Comparison of ENCODE assay signal across 13 mouse cellular contexts in the genomic region with DNA sequence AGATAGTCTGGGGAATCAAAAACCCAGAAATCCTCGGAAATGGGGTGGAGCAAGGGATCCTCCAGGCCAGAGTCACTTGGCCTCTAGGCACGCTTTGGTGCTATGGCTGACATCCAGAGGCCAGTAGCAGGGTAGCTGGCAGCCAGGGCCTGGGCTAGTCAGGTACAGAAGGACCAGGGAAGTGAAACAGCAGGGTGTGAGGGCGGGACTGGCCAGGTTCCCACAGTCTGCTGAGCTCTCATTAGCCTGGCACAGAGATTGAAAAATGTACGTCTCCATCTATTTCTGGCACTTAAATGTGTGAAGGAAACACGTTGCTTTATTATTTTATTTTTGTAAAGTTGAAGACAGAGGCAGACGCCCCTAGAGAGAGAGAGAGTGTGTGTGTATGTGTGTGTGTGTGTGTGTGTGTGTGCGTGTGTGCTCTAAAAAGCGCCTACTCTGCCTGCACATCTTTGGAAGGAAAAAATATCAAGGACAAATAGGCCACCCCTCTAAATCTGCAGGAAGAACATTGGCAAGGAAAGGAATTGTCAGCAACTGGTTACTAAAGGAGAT. TPM values are rescaled to one million over a fixed set of nuclear protein-coding genes. Genes with fewer than 3 reads are reported as not detected.
DNase-seq lines count a peak whose midpoint lies in the region; ATAC-seq lines count a peak whose summit lies in the region.
"Had no signal": no experiment of that assay in that cellular context is flagged by ENCODE, and none has a peak within 500 bp of the region (broad histone marks: within the 10 kb centered on the region; RNA-seq: fewer than 3 reads in every experiment).

No protein-coding gene starts in this region.

- DNase-seq in hindbrain, embryonic 10.5 days (ENCODE audit: low spot score) = no peak
- DNase-seq in cerebellum, adult 11-12 months = peak; percentile 95
- peak; percentile 76 to 81 for DNase-seq in right cerebral cortex, postnatal 10 days (ENCODE audit: low spot score in 2 of 2)
- no peak for DNase-seq in T-cell, adult 2 months (ENCODE audit: low spot score)
- no peak for DNase-seq in lung, adult 18-20 months
- DNase-seq: heart, adult 2 months; kidney, adult 9 months; thymus, postnatal 25 days had no signal

- no peak for ATAC-seq in hindbrain, embryonic 13.5 days (ENCODE audit: low FRiP score)
- peak; percentile 59 for ATAC-seq in granulocyte monocyte progenitor cell, adult 5-6 weeks (replicated peaks; ENCODE audit: poor library complexity, severe bottlenecking)
- no peak for ATAC-seq in megakaryocyte progenitor cell, adult 5-6 weeks (replicated peaks; ENCODE audit: poor library complexity)

- no peaks in the 10 kb centered on the region for H3K9me3 ChIP-seq in hindbrain, embryonic 10.5 days
- no peaks in the 10 kb centered on the region for H3K9me3 ChIP-seq in hindbrain, embryonic 13.5 days
- H3K9me3 ChIP-seq: limb, embryonic 15.5 days had no signal

- H3K27ac ChIP-seq in hindbrain, embryonic 10.5 days = 0 out of 2 replicates have a peak overlapping the region, but pooled peaks have one; percentile 2
- no peak overlapping the region for H3K27ac ChIP-seq in hindbrain, embryonic 13.5 days
- H3K27ac ChIP-seq: heart, adult 2 months; limb, embryonic 15.5 days had no signal

- WGBS in hindbrain, embryonic 10.5 days = 75% methylated on average over 8 of the region's 8 CpGs
- 70% methylated on average over 8 of the region's 8 CpGs for WGBS in hindbrain, embryonic 13.5 days

- H3K27me3 ChIP-seq in hindbrain, embryonic 10.5 days (ENCODE audit: insufficient read depth, poor library complexity, severe bottlenecking) = no peaks in the 10 kb centered on the region
- H3K27me3 ChIP-seq in hindbrain, embryonic 13.5 days = no peaks in the 10 kb centered on the region
- H3K27me3 ChIP-seq: limb, embryonic 15.5 days; megakaryocyte, embryonic 14.5 days had no signal

- H3K36me3 ChIP-seq in hindbrain, embryonic 10.5 days = no peaks in the 10 kb centered on the region
- no peaks in the 10 kb centered on the region for H3K36me3 ChIP-seq in hindbrain, embryonic 13.5 days
- H3K36me3 ChIP-seq: limb, embryonic 15.5 days had no signal

- no peak overlapping the region for H3K4me2 ChIP-seq in hindbrain, embryonic 13.5 days
- H3K4me2 ChIP-seq: limb, embryonic 15.5 days had no signal

- H3K9ac ChIP-seq in hindbrain, embryonic 13.5 days = no peak overlapping the region
- H3K9ac ChIP-seq: limb, embryonic 15.5 days had no signal

- no peak overlapping the region for H3K4me3 ChIP-seq in hindbrain, embryonic 10.5 days
- no peak overlapping the region for H3K4me3 ChIP-seq in hindbrain, embryonic 13.5 days
- H3K4me3 ChIP-seq: heart, adult 2 months; limb, embryonic 15.5 days; megakaryocyte, embryonic 14.5 days had no signal

- no peaks in the 10 kb centered on the region for H3K4me1 ChIP-seq in hindbrain, embryonic 10.5 days (replicated peaks)
- peaks cover 10% of the 10 kb centered on the region for H3K4me1 ChIP-seq in hindbrain, embryonic 13.5 days (replicated peaks)

RNA-seq across cellular contexts. Expression of gene Nab1, which starts 21.0 kb away (rescaled TPM):
- polyA plus RNA-seq in hindbrain, embryonic 10.5 days (2016; fragmentation: Nextera tagmentation; extraction: Ambion mirVana) = 3.8 and 4.3 TPM in 2 replicates
- polyA plus RNA-seq in hindbrain, embryonic 13.5 days (2015; fragmentation: Nextera tagmentation; extraction: Ambion mirVana) = 8.9 and 9.2 TPM in 2 replicates
- 27.4 and 30.8 TPM in 2 replicates for total RNA-seq in granulocyte monocyte progenitor cell, adult 5-6 weeks (2014; fragmentation: Nextera tagmentation)
- total RNA-seq in granulocyte monocyte progenitor cell, adult 5-6 weeks (2017) = 28.0 and 35.1 TPM in 2 replicates
- 43.3 and 44.0 TPM in 2 replicates for total RNA-seq in megakaryocyte progenitor cell, adult 5-6 weeks (2015)
- total RNA-seq in megakaryocyte progenitor cell, adult 5-6 weeks (2017) = 35.0 and 36.6 TPM in 2 replicates

Comparison
In these comparisons a context has a peak if more than half of its experiments do, and no peak if none do; other contexts are left out.
1. DNase-seq: peak in cerebellum, adult 11-12 months (single experiment) and right cerebral cortex, postnatal 10 days (2 of 2); none in hindbrain, embryonic 10.5 days (single experiment), T-cell, adult 2 months (single experiment) and lung, adult 18-20 months (0 of 2).